Mouse (Mus musculus): ENCODE measurements around the gene Prdm12.

Gene Prdm12

DNA sequence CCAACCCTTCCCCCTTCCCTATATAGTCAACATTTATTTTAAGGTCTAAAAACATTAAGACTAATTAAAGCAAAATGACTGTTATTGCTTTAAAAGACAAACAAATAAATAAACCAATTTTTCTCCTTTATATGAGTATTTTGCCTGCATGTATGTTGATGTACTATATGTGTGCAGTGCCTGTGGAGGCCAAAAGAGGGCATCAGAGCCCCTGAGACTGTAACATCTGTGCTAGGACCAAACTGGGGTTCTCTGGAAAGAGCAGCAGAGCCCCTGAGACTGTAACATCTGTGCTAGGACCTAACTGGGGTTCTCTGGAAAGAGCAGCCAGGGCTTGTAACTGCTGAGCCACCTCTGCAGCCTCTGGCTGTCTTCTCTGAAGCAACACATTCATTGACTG is 58.4 kb downstream of the Prdm12 start:
- in situ Hi-C loops (cut with MboI; ENCODE audit: unreplicated experiment in 2 of 2): loop anchor here in 1 of 2 experiments (25.0 kb wide), 1 partner anchor 439 kb away; no protein-coding TSS in a partner anchor

DNA sequence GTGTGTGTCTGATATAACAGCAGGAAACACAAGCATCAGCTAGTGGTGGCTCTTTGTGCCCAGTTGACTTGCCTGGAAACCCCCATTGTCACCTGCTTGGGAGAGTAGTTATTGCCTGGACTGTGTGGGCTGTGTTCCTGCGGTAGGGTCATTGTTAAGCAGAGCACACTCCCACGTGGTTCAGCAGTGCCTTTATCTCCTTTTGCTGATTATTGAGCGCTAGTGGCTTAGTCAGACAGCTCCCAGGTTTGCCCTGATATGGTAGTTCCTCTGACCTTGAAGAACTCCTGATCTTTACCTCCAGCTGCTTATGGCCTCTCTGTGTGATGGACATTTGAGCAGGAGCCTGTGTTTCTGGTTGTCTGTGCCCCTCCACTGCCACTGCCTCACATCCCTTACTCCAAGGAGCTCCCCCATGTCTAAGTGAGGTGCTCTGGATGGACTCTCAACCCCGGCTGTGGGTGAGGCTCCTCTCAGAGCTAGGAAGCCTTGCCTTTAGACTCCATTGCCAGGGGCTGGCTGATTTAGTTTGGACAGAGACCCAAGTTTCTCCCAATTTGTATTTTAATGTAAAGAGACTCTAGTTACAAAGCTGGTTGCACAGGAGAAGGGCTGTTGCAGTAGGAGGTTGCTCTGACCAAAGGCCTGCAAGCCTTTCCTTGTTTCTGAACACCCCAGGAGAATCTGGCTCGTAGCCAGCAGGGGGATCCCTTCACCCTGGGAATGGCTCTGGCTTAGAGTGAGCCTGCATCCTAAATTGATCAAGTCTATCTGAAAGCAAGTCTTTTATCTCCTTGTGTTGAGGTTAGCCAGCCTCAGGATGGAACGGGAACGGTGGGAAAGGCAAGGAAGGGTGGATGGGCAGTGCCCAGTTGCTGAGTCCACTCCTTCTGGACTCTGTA is 61.0 kb downstream of the Prdm12 start:
- in situ Hi-C loops (cut with MboI; ENCODE audit: unreplicated experiment in 2 of 2): no loop called here

DNA sequence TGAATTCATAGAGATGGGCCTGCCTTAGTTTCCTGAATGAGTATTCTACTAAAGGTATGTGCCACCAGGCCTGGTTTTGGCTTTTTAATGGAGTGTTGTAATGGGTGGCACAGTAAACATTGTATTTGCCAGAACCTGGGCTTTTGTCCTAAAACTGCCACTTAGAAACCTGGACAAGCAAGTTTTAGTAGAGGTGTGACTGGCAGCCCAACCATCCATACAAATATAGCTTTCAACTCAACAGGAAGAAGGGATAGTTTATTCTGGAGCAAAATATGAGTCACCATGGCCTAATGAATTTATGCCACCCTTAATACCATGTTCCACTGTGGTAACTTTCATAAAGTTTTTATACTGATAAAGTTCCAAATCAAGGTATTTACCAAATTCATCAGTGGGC is 63.4 kb downstream of the Prdm12 start:
- in situ Hi-C loops (cut with MboI; ENCODE audit: unreplicated experiment in 2 of 2): no loop called here

Measured in v-Abl transformed pro-B cells (cell line).